Mouse (Mus musculus) thymus, postnatal 36 days (tissue): ENCODE data around the gene Gm21732.
"Not testable (repeated sequence)": the region's sequence is repeated elsewhere in the genome, so short reads cannot be mapped to it uniquely, and the experiment has no call there.

Experiments used
- DNase-seq, 2 experiments: peaks; one replicate each; pipeline ENCODE4 v3.0.0; 2022; ENCODE audit warnings: mixed read lengths in 2 of 2

Gene Gm21732

GRCm38 (mm10) chrY:38575591-38575990, at the start of gene Gm21732:
TSS of gene Gm21732 (minus strand) at chrY:38575691.
- not testable (repeated sequence) for DNase-seq
